Mouse (Mus musculus) liver, adult 2 months (tissue): Measurements from ENCODE around the gene Trub2.

Experiments
- CTCF ChIP-seq: fragments of 200-500 bp; IDR thresholded peaks from 2 replicates; pipeline ENCODE4 v1.5.1; 2011; ENCODE audit warnings: low read depth, low read length, control low read depth
- POLR2A ChIP-seq: fragments of 200-500 bp; IDR thresholded peaks from 2 replicates; pipeline ENCODE4 v1.6.1; 2011; ENCODE audit warnings: low read length, control low read depth; ENCODE audit not compliant: insufficient read depth; ENCODE audit errors: extremely low read depth

DNA sequence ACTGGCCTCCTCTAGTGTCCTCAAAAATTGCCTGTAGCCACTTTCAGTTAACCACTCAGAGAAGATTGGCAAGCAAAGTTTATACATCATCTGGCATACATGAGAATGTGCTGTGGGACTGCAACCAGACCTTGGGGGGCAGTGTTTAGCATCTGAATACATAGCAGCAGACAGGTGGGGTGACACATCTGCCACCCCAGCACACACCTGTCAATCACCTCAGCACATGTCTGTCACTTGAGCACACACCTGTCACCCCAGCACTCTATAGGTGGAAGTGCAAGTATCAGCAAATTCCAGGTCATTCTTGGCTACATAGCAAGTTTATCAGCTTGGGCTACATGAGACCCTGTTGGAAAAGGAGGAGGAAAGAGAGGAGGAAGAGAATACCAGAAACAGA lies 32.6 kb downstream of the Trub2 start:
- TF ChIP-seq CTCF = no peak
- no peak for TF ChIP-seq POLR2A
